Mouse (Mus musculus) gonadal fat pad, adult 2 months (tissue): ENCODE results near the gene Tent4a. TPM values are rescaled to one million over a fixed set of nuclear protein-coding genes. Genes with fewer than 3 reads are reported as not detected.

Experiments
- DNase-seq: peaks from one replicate; pipeline ENCODE4 v3.0.0-alpha.2; 2012; ENCODE audit warnings: low read depth
- polyA plus RNA-seq: library from polyadenylated mRNA; depleted of rRNA; stranded (reverse); fragments of >200 nt; gene quantifications from 2 replicates; pipeline ENCODE4 v1.2.3, GENCODE M21; 2012

Tent4a gene
- polyA plus RNA-seq, 1 experiment: 11.9 TPM

DNA sequence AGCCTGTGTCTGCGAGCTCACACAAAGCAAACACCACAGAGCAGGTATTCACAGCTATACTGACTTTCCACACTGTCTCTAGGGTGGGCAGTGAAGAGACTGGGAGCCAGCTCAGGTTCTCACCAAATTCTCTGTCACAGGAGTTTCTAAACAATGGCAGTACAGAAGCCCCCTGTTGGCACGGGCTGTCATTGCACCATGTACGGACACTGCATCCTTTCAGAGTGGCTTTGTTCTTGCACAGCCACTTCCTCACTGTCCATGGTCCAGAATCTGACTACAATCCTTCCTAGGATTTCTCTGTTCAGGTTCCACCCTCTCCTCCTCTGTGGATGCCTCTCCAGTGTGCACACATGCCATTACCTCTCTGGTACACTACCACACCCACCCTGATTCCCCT, 10.6 kb upstream of the Tent4a start:
- no peak for DNase-seq

GRCm38 (mm10) chr13:69543595-69543994, 9.2 kb upstream of the Tent4a start:
- DNase-seq: no peak

DNA sequence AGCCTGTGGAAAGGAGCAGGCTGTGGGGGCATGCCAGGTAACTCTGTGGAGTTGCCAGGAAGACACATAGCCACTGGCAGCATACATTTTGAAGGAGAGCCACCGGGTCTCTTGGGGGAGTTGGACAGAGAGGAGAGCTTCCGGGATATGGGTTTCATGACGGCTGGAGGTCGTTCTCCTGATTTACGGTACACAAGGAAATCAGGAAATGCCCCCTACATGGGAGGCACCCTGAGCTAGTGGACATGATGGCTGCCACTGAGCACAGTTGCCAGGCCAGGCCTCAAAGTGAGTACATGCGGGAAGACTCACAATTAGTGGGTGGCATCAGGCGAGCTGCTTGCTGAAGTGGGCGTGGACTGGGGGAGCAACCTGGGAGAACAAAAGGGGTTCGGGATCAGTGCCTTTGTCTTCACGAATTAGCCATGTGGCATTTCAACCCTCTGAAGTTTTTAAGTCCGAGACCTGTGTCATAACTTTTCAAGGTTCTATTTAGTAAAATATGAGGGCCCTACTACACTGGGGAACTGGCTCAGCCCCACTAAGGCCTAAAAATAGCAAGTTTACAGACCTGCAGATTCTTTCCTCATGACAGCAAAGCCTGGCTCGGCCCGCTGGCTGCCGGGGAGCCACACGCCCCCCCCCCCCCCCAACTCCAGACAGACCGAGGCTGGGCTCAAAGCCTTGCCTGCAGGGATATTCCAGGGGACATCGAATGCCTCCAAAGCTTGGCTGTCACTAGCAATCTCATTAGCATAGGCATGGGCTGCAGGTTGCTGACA, 8.3 kb upstream of the Tent4a start:
- no peak for DNase-seq

- DNase-seq: no peak
Observed at GRCm38 (mm10) chr13:69541776-69542175, 7.4 kb upstream of the Tent4a start.

GRCm38 (mm10) chr13:69541209-69541608, 6.8 kb upstream of the Tent4a start:
- no peak for DNase-seq

GRCm38 (mm10) chr13:69538327-69538726, 3.9 kb upstream of the Tent4a start:
- DNase-seq: no peak

DNA sequence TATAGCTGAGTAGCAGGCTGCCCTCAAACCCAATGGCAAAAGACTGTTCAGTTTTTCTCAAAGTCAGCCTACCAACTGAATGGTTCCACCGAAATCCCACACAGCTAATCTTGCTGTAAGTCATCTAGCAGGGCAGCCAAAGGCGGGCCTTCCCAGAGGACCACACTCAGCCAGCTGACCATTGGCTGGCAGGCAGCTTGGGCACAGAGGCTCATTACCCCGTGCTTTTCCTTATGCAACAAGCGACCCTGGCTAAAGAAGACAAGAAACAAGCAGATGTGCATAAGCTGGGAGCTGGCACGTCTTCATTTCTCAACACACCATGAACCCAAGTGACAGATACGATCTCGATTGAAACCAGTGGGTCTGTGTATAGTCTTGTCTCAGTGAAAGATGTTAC, 2.9 kb upstream of the Tent4a start:
- no peak for DNase-seq

GRCm38 (mm10) chr13:69536021-69536420, 1.6 kb upstream of the Tent4a start:
- DNase-seq: no peak

DNA sequence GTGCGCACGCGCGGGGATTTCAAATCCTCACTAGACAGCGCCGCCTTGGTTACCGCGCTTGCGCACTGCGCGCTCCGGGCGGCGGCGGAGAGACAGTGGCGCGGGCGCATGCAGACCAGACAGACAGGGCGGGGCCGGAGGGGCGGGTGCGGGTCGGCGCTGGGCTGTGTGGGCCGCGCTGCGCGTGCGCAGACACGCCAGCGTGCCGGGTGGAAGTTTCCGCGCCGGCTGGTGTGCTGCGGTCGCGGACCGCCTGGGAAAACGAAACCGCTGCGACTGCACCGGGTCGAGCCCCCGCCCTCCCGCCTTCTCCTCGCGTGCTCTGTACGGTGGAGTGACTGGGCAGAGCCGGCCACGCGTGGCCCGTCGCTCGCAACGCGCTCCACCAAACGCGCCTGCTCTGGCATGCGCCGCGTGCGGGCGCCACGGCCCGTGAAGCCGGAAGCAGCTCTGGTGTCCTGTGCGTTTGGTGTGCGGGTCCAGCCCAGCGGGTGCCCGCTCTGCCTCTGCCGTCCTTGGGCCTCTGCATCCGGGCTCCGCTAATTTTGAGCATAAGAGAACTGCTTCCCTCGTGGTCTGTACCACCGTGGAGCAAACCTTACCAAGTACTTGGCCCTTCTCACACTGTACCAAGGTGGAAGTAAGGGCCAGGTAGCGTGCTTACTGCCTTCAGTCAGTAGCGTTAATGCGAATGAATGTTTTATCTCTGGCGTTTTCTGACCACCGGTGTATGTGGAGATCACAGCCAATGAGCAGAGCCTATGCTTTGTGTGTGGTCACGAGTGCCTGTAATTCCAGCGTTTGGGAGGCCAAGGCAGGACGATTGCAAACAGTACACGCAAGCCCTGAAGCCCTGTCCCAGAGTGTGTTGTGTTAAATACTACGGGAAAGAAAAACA, 486 bp upstream of the Tent4a start:
- no peak for DNase-seq

DNA sequence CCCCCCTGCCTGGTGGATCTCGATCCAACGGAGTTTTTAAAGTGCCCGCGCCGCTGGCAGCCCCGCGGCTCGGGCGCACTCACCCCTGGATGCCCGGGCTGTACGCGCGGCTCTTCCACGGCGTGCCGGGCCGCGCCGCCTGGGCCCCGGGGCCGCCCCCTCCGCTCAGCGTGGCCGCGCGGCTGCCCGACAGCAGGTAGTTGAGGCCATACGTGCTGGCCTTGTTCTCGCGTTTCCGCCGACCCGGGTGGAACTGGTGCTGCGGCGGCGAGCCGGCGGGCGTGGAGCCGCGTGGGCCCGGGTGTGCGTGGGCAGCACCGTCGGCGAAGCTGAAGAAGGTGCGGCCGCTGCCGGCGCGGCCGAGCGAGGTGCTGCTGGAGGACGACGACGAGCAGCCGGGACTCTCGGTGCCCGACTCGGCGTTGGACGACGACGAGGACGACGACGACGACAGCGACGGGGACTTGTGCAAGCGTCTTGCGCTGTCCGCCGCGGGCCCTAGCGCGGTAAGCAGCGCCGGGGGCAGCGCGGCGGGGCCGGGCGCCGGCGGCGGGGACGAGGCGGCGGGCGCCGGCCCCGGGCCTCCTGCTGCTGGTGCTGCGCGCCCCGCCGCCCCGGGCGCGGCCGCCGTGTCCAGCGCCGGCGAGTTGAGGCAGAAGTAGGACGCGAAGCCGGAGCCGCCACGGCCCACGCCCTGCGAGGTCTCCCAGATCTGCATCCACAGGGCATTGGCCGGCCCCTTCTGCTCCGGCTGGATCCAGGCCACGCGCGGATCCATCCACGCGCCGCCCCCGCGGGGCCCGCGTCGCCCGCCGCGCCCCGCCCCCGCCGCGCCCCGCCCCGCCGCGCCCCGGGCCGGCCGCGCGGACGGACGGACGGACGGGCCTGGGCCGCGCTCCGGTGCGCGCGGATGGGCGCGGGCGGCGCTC, 748 bp downstream of the Tent4a start, which contains the start of gene Nsun2:
TSS of gene Nsun2 (plus strand) at position 342 of the 929 bp plus-strand sequence.
- DNase-seq: no peak

DNA sequence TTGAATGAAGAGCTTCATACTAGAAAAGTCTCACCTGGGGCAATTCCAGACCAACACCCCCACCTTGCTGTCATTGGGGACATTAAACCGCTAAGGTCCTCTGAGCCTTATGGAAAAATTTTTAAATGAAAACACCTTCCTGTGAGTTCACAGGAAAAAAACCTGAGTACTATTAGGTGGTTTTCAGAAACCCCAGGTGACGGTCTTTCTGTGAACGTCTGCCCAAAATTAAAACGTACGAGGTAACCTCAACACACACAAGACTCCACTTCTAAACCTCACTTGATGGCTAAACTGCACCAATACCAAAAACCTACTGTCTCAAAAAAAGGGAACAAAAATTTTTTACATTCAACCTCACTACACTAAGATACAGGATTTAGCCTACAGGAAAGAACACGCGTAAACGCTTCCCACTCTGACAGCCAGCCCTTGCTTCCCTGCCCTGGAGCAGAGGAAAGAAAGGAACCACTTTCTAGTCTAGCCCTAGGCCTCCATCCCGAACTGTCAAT, 1.5 kb downstream of the Tent4a start:
- DNase-seq: no peak

- DNase-seq: no peak
Observed at GRCm38 (mm10) chr13:69532101-69532892, 2.1 kb downstream of the Tent4a start.

DNA sequence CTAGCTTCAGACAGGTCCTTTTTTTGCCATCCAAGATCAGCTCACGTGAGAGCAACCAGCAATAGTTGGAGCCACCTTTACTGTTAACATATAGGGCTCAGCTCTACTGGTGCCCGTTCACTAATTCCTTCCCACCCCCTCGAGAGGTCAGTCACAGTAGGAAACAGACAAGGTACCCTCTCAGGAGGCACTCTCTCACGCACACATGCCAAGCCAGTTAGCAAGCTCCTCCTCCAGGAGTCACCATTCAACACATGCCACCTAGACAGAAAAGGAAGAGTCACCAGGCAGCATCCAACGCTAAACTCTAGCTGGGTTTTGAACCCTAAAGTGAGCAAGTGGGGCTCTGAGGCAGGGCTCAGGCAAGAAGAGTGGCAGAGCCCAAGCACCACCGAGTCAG, 3.0 kb downstream of the Tent4a start:
- DNase-seq: no peak

GRCm38 (mm10) chr13:69530951-69531350, 3.5 kb downstream of the Tent4a start:
- DNase-seq: no peak

- DNase-seq: no peak
Observed at GRCm38 (mm10) chr13:69530156-69530555, 4.3 kb downstream of the Tent4a start.

- DNase-seq: no peak
Observed at GRCm38 (mm10) chr13:69528531-69528930, 5.9 kb downstream of the Tent4a start.

DNA sequence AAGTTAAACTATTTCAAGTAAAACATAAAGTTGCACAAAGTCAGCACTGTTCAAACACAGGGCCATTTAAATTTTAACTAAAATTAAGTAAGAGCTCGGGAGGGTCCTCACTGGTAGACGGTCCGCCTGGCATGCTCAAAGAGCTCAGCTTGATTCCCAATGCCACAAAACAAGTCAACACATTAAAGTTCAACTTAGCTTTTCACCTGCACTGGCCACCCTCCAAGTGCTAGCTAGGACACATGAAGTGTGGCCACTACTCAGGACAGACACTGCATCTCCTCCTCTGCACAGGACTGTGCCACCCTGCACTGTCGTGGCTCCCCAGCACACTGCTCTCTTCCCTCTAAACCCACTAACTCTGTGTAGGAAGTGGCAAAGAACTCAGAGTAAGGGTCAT, 8.6 kb downstream of the Tent4a start:
- no peak for DNase-seq

DNA sequence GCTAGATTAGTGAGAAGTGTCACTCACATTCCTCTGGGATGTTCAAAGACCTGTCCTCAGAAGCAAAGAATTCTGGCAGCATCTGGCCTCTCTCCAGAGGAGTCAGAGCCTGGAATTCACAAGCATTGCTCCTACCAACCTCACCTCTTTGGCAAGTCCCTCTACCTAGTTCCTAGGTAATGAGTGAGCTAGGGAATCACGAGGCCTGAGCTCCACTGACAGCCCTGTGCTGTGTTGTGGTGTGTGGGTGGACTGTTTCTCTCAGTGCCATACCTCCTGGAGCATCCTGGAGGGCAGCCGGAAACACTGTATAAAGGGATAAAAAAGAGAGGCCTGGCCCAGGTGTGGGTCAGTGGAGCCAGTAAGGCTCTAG, 10.3 kb downstream of the Tent4a start:
- no peak for DNase-seq

- DNase-seq: no peak
Observed at GRCm38 (mm10) chr13:69523444-69524157, 10.8 kb downstream of the Tent4a start.

DNA sequence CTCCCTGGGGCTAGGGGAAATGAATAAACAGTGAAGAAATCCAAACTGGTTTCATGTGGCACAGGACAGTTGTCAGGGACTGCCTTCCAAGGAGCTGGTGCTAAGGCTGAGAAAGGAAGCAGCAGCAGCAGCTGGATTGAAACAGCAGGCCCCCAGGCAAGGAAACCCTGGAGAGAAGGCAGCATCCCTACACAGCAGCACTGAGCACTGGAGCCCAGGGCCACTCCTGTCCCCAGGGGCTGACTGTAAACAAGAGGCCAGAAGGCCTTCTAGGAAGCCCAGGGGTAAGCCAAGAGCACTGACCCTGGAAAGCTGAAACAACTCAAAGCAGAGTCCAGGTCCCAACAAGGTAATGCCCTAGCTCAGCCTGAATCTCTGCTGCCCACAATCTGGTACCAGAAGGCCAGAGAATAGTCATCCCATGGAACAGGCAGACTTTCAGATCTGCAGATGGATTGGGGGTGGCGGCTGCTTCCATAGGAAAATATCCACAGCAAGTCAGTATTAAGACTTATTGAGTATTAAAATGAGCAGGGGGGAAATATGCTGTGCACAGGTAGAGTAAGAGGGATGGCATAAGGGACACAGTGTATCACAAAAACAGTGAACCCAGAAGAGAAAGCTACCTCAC, 12.1 kb downstream of the Tent4a start:
- DNase-seq: no peak
